Mouse (Mus musculus): ENCODE measurements around the gene Trp63. TPM values are rescaled to one million over a fixed set of nuclear protein-coding genes. Genes with fewer than 3 reads are reported as not detected.

The Trp63 gene
- polyA plus RNA-seq (2017; shearing (Covaris generic)), result not detected

GRCm38 (mm10) chr16:25683531-25684248, at the start of gene Trp63:
Gene Trp63, plus strand, starts transcription at chr16:25683763.

Measured in activated CD4-positive, CD25-positive, alpha-beta regulatory T cell, adult 9 weeks (primary cell).